Mouse (Mus musculus): ENCODE results near the gene Igf2bp1.

Gene Igf2bp1

GRCm38 (mm10) chr11:96006852-96007515, 1.2 kb upstream of the Igf2bp1 start:
- peak in 1 of 2 experiments; percentile 17 for DNase-seq

DNA sequence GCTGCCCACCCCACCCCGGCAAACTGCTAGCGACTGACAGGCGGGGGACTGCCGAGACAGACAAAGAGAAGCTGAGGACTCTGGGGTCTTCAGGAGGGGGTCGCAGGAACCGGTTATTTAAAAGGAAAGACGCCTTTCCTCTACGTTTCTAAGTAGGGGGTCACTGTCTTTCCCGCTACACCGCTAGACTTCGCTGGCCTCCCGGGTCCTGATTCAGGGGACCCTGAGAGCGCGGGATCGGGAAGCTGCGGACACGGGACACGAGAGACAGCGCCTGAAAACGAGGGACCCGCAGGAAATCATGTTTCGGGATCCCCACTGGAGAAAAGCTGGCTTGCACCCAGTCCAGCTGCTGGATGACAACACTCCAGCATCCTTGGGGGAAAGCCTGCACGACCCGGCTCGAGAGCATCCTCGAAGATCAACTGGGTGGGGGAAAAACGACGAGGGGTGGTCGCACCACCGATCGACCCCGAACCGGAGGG, 669 bp upstream of the Igf2bp1 start:
- DNase-seq, result peak in 1 of 2 experiments; percentile 4

- no peak for DNase-seq
Observed at GRCm38 (mm10) chr11:96004793-96005402, 842 bp downstream of the Igf2bp1 start.

DNA sequence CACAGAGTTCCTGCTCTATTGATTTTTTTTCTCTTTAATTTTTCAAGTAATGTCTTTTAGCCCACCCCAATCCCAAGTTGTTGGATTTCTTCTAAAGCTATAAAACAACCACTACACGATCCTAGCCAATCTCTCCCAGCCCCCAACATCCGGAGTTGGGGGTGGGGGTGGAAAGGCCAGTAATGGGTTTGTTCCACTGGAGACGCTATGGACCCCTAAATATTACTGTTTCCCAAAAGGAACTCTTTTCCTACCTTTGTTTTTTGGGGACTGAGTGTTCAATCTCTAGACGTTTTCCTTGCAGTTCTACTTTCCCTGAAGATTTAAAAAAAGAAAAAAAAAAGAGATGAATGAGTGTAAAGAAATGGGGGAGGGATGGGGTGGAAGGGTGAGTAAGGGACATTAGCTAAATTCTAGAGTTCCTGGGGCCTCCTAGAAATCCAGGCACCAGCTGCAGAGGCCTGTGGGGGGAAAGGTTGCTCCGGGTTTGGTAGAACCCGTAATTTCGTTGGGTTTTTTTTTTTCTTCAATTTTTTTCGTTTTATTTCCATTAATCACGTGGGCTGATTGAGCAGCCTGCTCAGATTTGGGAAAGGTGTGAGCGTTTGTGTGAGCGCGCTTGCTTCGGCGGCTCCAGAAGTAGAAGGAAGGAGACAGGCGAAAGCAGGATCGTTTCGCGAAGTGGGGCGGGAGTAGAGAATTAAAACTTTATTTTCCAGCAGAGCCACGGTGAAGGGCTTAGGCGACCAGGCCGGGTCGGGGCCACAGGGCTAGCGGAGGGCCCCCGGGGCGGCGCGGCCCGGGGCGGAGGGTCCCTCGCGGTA, 1.6 kb downstream of the Igf2bp1 start:
- DNase-seq, result peak in 1 of 2 experiments; percentile 6

GRCm38 (mm10) chr11:96003100-96003900, 2.4 kb downstream of the Igf2bp1 start:
- DNase-seq, result no peak

DNA sequence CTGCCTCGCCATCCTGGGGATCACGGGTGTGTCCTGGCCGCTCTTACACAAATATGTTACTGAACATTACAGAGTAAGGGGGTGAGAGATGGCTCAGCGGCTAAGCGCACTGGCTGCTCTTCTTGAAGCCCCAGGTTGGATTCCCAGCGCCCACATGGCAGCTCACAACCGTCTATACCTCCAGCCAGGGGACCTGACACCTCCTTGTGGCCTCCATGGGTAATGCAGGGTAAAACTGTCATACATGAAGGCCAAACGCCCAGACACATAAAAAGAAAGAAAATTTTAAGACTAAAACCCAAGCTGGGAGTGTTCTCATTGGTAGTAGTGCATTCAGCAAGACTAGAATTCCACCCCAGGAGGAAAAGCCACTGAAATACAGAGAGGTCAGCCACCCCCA, 11.6 kb downstream of the Igf2bp1 start:
- no peak for DNase-seq

- DNase-seq, result no peak
Observed at GRCm38 (mm10) chr11:95990886-95991708, 14.6 kb downstream of the Igf2bp1 start.

GRCm38 (mm10) chr11:95990431-95990830, 15.3 kb downstream of the Igf2bp1 start:
- DNase-seq, result no peak

GRCm38 (mm10) chr11:95989864-95990263, 15.9 kb downstream of the Igf2bp1 start:
- DNase-seq, result no peak

DNA sequence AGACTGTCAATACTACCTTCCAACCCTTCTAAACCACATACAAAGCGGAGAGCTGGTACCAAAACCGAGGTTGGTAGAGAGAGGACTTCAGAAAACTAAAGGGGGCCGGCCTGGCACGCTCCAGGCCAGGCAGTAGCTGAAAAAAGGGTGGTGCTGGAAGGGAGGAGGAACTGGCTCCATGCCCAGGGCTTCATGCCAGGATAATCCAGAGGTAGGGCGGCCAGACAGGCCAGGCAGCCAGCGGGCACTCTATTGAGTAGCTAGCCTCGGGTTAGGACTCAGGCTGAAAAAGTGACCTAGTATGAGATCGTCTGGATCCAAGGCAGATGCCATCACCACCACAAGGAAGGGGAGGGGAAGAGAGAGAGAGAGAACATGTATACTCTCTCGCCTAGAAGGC, 17.2 kb downstream of the Igf2bp1 start:
- DNase-seq, result no peak

GRCm38 (mm10) chr11:95987854-95988447, 17.8 kb downstream of the Igf2bp1 start:
- DNase-seq, result no peak

DNA sequence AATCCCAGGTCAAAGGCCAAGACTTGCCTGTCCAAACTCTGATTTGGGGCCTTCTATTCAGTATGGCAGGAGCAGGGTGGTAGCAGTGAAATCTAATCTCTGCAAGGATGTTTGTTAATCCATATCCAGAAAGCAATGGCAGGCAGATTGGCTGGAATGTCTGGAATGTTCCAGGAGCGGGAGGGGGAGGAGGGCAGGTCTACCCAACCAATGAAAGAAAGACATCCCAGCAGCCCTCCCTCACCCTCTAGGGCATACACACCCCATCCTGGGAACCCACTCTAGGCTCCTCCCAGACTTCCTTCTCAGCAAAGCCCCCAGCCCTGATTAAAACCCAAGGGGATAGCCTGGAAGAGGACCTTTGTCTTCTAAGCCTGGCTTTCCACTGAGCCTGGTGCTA, 23.3 kb downstream of the Igf2bp1 start:
- no peak for DNase-seq

DNA sequence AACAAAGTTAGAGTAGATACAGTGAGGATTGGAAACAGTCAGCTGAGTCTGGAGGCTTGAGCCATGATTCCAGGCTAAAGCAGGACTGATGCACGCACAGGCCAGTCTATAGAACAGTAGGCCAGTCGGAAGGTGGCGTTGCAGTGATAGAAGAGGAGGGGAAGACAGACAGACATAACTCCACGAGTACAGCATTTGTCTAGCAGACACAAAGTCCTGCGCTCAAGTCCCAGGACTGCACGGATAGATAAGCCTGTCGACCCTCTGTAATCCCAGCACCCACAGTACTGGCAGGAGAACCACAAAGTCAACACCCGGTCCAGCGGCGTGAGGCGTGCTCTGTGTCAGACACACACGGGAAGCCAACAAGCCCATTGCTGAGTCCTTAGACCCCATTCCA, 23.9 kb downstream of the Igf2bp1 start:
- no peak for DNase-seq

DNA sequence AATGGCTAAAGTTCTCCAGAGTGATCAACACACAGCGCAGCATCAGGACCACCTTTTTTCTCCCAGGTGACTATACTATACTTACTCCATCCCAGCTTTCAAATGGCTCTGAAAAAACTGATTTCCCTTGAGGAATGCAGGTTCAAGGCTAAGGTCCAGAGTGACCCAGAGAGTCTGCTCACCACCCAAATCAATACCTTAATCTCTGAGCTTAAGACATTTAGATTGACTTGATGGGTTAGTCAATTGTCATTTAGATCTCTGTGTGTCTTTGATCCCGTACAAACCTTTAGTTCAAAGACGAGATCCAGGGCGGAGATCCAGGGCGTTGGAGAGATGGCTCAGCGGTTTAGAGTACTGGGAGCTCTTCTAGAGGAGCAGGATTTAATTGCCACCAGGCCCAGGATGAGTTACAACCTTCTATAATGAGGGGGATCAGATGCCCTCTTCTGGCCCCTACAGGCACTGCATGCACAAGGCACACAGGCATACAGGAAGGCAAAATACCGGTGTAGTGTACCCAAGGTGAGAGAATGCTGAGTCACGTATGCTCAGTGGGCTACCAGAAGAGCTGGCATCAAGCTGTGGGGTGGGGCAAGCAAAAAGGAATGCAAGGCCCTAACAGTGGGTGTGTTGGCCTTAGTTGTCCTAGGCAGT, 24.9 kb downstream of the Igf2bp1 start:
- peak in 1 of 2 experiments; percentile 13 for DNase-seq

DNA sequence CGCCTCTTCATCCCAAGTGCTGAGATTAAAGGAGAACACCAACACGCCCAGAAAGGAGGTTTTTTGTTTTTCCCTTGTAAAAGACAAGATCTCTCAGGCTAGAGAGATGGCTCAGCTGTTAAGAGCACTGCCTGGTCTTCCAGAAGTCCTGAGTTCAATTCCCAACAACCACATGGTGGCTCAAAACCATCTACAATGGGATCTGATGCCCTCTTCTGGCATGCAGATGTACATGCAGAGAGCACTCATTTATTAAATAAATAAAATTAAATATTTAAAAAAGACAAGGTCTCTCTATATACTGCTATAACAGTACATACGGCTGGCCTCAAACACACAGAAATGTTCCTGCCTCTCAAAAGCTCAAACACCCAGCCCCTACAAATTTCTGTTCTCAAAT, 27.3 kb downstream of the Igf2bp1 start:
- no peak for DNase-seq

DNA sequence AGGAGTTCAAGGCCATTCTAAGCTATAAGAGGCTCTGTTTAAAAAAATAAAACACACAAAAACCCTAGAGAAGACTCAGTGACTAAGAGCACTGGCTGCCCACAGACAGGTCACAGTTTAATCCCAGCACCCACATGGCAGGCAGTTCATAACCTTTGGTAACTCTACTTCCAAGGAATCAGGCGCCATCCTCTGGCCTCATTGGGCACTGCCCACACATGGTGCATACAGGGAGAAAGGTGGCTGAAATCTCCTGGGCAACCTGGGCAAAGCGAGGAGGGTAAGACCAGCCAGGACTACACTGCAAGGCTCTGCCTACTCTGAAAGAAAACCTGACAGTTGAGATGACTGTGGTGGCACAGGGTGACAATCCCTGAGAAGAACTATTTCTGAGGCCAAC, 29.4 kb downstream of the Igf2bp1 start:
- DNase-seq, result no peak

DNA sequence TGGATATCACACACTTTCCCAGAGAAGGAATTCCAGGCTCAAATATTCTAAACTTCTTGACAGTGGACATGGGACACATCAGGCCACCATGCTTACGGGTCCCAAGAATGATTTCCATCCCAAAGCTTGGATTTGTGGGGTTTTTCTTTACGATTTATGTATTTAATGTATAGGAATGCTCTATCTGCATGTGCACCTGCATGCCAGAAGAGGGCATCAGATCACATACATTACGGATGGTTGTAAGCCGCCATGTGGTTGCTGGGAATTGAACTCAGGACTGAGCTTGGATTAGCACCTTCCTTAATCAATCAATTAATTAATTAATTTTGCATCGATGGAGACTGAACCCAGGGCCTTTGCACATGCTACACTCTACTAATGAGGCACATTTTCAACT, 30.0 kb downstream of the Igf2bp1 start:
- no peak for DNase-seq

DNA sequence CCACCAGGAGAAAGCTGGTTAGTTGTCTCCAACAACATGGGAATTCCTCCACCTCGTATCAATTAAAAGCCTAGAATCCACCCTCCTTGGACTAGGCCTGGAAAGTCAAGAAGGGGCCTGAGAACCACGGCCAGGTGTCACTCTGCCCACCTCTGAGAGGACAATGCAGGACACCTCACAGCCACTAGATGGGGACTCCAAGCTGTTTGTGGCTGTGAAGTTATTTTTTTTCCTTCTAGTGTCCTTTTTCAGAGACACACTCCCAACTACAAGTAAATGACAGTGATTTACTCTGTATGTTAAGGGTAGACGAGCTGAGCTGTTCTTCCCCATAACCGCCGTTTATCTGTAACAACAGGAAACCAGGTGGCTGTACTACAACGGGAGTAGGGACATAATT, 32.6 kb downstream of the Igf2bp1 start:
- DNase-seq, result no peak

DNA sequence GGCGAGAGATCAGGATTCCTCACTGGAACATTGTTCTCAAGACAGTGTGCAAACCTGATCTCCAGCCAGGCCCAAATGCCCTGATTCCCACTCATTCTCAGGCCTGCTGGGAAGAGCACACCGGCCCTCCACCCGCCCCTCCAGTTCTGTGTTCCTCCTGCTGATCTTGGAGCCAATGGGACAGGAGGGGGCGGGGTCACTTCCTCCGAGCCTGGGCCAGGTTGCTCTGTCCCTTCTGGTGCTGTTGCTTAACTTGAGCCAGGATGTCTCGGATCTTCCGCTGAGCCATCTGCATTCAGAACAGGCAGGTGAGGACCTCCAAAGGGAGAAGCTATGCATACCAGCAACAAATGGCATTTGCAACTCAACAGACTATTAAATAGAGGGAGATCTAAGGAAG, 42.4 kb downstream of the Igf2bp1 start:
- DNase-seq, result peak; percentile 24 to 34

DNA sequence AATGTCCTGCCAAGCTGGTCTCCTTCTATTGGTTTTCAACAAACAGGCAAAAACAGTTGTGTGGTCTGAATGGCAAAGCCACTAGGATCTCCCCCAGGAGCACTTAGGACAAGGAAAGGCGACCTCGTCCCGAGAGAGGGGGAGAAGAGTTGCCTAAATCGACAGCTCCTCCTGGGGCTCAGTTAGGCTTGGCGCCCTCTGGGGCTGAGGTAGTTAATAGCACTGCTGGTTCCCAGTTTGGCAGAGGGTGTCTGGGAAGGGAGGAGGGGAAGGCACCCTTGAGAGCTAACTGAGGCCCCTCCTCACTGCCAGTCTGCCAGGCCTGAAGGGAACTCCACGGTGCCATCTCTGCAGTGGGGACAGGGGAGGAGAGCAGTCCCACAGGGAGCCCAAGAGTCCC, 46.6 kb downstream of the Igf2bp1 start:
- no peak for DNase-seq

- no peak for DNase-seq
Observed at GRCm38 (mm10) chr11:95958251-95958650, 47.5 kb downstream of the Igf2bp1 start.

All from cerebellum, adult 18-20 months (tissue).